Mouse (Mus musculus): ENCODE measurements at regions not wholly inside any gene's neighbourhood (a gene's known extent, or its start where the extent isn't known, plus 50 kb on each side); places are given as distances from the start of the nearest gene placed in this dataset.
A peak's percentile ranks its signal among the peaks of the same experiment; 100 is the strongest.

DNA sequence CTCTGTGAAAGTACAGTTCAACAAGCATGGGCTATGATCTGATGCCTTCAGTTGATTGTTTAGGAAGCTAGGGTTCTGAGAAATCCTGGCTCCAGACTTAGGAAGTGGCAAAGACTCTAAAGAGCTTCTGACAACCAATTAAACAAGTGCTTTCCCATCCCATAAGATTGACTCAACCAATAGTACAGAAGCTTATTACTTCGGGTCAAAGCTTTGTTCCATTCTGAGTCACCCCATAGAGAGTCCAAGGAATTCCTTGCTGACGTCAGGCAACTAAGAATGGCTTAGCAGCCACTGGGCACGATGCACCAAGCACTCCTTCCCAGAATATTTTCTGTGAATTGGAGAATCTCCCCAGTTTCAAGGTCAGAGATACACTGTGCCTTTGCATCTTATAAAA lies 59.0 kb upstream of the Ntm start:
- DNase-seq (ENCODE audit: low spot score): no peak
- intact Hi-C loops (cut with DNase I): no loop called here

DNA sequence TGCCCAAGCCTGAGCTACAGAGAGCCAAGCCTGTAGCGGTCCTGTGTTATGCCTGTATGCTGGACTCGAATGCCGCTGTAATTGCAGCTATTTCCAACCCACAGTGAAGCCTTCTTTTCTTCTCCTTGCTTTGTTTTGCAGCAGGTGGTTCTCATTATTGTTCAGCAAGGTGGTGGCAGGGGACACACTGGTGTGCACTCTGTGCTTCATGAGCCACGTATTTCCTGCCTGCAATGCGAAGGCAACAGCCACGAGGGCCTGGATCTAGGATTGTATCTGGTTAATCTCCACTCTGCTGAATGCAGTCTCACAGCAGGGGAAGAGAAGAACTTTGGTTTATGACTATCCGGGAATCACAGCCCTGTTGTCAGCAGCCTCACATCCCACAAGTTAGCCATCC lies 62.3 kb upstream of the Ntm start:
- intact Hi-C loops (cut with DNase I): no loop called here
- DNase-seq (ENCODE audit: low spot score): no peak

GRCm38 (mm10) chr9:30026939-30027338 lies 64.0 kb upstream of the Ntm start:
- intact Hi-C loops (cut with DNase I): no loop called here

DNA sequence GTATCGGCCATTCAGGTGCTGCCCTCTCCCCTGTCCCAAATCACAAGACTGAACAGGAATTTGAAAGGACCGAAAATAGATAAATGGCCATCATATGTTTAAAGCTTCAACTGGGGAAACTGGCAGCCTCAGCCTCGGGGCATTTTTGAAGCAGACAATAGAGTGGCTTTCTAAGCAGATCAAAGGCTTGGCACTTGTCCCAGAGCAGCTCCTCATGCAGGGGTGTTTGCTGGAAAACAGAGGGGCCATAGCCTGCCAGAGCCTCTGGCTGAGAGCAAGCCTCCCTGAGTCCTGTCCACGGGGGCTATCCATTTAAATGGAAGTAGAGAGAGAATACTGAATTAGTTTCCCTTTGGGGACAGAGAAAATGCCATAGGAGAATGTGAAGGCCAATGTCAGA lies 77.5 kb upstream of the Ntm start:
- intact Hi-C loops (cut with DNase I): no loop called here
- no peak for DNase-seq (ENCODE audit: low spot score)

More at GRCm38 (mm10) chr9:30026939-30027338, 64.0 kb upstream of the Ntm start:
- no peak for DNase-seq (ENCODE audit: low spot score)

DNA sequence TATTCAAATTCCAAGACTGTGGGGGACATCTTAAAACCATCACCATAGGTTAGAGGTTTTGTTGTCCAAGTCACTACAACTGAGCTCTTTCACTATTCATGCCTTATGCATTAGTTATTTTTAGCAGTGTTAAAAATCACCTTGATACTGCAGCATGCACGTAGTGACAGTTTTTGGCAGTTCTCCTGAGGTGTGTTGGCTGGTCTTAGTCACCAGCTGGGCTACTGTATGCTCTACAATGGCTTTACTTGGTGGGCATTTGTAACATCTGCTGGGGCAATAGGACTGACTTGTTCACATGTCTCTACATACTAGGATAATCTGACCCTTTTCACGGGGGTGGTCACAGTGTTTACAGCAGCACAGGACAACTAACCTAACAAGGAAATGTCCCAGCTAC lies 101.6 kb upstream of the Ntm start:
- DNase-seq (ENCODE audit: low spot score): no peak

GRCm38 (mm10) chr9:30067980-30068379 lies 105.0 kb upstream of the Ntm start:
- no peak for DNase-seq (ENCODE audit: low spot score)
- intact Hi-C loops (cut with DNase I): loop anchor here (5.0 kb wide), 1 partner anchor 69 kb away; no protein-coding TSS in a partner anchor

More for the DNA sequence above, 101.6 kb upstream of the Ntm start:
- intact Hi-C loops (cut with DNase I): no loop called here

DNA sequence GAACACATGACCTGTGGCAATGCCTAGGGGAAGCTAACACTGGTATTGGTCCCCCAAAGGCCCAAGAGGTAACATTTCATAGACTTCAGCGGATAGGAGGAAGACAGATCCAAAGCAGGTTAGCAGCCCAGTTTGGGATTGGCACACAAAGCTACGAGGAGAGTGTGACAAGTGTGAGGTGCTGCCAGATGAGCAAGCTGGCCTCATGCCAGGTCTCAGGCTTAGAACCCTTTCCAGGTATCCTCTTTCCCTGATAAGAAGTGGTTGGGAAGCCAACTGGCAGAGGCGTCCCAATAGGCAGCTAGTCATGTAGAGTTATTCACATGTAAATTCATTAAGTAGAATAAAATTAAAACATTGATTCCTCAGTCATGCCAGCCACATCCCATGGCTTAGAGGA lies 112.3 kb upstream of the Ntm start:
- intact Hi-C loops (cut with DNase I): no loop called here
- peak; percentile 6 for DNase-seq (ENCODE audit: low spot score)

DNA sequence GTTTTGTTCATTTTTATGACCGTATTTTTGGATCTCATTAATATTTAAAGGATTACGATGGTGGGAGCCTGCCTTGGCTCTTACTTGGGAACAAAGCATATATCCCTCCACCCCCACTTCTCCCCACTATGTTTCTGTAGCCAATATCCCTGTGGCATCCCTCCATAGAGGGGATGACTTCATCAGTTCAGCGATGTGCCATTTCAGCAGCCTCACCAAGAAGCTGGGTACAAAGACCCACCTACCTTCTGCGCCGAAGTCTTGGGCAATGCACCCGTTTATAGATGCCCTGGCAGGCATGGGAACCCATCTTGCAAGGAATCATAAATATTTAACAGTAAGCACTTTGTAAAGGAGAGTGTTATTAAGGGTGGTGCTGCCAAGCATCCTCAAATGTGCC lies 113.1 kb upstream of the Ntm start:
- DNase-seq (ENCODE audit: low spot score): no peak
- intact Hi-C loops (cut with DNase I): no loop called here

- DNase-seq (ENCODE audit: low spot score): no peak
- intact Hi-C loops (cut with DNase I): no loop called here
These were observed 113.5 kb upstream of the Ntm start for GRCm38 (mm10) chr9:30076482-30076881.

DNA sequence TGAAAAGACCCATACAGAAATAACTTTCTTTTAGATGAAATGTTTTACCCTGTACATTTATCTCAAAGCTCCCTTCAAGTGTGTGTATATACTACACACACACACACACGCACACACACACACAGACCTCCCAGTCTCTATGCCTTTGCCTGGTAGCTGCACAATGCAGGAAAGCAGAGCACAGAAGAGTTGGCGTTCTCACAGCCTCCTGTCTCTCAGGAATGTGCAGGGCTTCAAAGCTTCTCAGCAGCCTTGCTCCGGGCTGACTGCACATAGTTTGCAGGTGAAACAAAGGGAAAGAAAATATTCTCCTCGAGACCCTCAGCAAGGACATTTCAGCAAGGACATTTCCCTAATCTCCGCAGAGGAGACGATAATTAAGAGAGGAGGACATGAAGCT lies 139.0 kb upstream of the Ntm start:
- intact Hi-C loops (cut with DNase I): no loop called here
- DNase-seq (ENCODE audit: low spot score): no peak

DNA sequence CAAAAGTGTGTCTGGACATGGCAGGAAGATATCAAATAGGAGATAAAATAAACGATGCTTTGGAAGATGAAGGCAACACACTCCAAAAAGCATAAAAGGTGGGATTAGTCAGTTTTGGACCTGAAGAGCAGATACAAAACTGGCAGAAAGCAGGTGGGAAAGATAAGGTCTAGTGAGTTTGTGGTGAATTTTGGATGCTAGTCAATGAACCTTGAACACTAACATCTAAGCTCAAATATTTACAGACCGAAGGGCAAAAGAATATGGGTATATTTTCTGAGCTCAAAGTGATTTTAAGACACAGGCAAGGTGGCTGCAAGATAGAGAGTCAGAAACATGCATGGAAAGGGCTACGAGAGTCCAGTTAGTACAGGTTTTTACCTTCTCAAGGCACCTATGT lies 159.4 kb upstream of the Ntm start:
- no peak for DNase-seq (ENCODE audit: low spot score)
- intact Hi-C loops (cut with DNase I): no loop called here

DNA sequence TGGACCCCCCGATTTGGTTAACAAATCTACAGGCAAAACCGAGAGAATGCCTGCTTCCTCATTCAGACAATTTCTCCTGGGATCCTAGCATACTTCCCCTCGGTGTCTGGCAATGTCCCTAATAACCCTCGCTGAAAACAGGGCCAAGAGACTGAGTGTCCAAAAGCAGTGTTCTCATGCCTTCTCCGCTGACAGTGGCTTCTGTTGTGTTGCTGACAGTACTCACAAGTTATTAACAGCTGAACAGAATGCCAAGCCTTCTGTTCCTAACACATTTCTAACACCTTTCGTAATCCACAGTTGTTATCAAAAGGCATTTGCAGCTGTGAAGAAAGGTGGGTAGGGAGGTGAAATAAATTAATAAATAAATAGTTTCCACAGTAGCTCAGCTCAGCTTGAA lies 166.2 kb upstream of the Ntm start:
- intact Hi-C loops (cut with DNase I): no loop called here

GRCm38 (mm10) chr9:30131626-30132025 lies 168.7 kb upstream of the Ntm start:
- intact Hi-C loops (cut with DNase I): no loop called here
- DNase-seq (ENCODE audit: low spot score): no peak

More for the DNA sequence above, 166.2 kb upstream of the Ntm start:
- no peak for DNase-seq (ENCODE audit: low spot score)

DNA sequence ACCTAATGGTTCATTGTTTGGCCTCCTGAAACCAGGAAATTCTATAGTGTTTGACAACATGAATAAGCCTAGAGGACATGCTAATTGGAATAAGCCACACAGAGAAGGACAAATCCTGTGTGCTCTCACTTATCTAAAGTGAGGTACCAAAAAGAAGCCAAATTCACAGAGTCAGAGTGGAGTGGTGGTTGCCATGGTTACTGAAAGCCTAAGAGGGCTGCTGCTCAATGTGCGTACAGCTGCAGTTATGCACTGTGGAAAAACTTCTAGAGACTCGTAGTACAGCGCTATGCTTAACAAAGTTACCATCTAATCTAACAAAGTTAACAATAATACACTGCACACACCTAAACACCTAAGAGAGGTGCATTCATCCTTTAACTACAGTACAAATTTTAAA lies 171.4 kb upstream of the Ntm start:
- DNase-seq (ENCODE audit: low spot score): no peak
- intact Hi-C loops (cut with DNase I): no loop called here

GRCm38 (mm10) chr9:30137611-30138287 lies 174.8 kb upstream of the Ntm start:
- DNase-seq (ENCODE audit: low spot score): peak; percentile 72
- intact Hi-C loops (cut with DNase I): loop anchor here (1.0 to 5.0 kb wide), 3 partner anchors 70 to 476 kb away; no protein-coding TSS in a partner anchor

- intact Hi-C loops (cut with DNase I): no loop called here
- DNase-seq (ENCODE audit: low spot score): peak; percentile 6
These were observed 177.2 kb upstream of the Ntm start for GRCm38 (mm10) chr9:30140188-30140587.

- intact Hi-C loops (cut with DNase I): no loop called here
- no peak for DNase-seq (ENCODE audit: low spot score)
These were observed 178.2 kb upstream of the Ntm start for GRCm38 (mm10) chr9:30141186-30141585.

- no peak for DNase-seq (ENCODE audit: low spot score)
- intact Hi-C loops (cut with DNase I): no loop called here
These were observed 180.0 kb upstream of the Ntm start for GRCm38 (mm10) chr9:30142806-30143458.

DNA sequence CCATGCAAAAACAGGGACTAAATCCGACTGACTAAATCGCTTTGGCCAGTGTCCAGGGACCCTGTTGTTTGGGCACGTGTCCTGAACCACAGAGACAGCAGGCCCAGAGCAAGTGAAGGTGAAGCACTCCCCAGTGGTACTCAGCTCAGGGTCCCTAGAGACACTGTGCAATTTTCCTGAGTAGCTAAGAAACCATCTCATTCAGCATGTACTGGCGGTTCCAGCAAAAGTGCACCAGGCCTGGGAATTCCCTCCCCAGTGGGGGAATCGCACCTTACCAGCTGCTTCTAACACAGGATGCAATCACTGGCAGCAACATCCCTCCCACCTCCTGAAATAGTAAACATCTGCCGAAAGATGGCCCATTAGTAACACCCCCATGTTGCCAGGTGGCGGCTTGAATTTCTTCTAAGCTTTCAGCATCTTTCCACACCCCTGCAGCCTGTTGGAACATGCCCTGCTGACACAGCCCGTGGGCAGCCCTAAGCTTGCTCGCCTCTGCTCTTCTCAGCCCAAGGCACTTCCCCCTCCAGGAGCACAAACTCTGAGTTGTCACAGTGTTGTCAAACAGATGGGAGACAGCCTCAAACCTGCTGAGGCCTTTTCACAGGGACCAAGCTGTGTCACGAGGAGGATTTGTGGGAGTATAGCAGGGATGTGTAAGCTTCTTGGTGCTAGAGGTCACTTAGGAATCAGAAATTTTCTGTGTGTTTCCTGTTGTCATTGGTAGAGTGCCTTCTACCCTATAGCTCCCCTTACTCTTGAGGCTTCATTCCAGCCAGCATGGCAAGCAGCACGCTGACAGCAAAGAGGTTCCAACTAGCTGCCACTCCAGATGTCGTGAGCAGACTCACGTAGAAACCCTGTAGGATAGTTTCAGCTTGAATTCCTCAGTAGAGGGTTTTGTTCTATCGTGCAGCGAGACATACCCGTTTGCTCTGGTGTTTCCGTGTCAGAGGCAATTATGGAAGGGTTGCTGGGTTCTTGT lies 186.8 kb upstream of the Ntm start:
- intact Hi-C loops (cut with DNase I): no loop called here
- no peak for DNase-seq (ENCODE audit: low spot score)

- intact Hi-C loops (cut with DNase I): no loop called here
- DNase-seq (ENCODE audit: low spot score): no peak
These were observed 188.2 kb upstream of the Ntm start for GRCm38 (mm10) chr9:30151173-30151572.

Data from heart, postnatal 25 days (tissue).